Mouse (Mus musculus) kidney, postnatal 25 days (tissue): ENCODE measurements around the gene Mex3a.

ENCODE experiments used
- DNase-seq, 2 experiments: peaks; one replicate each; pipeline ENCODE4 v3.0.0; 2021; ENCODE audit warnings: mixed read lengths in 2 of 2

Mex3a gene

GRCm38 (mm10) chr3:88529204-88530000 is 2.8 kb upstream of the Mex3a start:
- peak in 1 of 2 experiments; percentile 51 for DNase-seq

GRCm38 (mm10) chr3:88530082-88530864 is 1.9 kb upstream of the Mex3a start:
- DNase-seq, result no peak

- DNase-seq, result peak; percentile 86 to 92
These were observed 572 bp upstream of the Mex3a start for GRCm38 (mm10) chr3:88531348-88532298.

GRCm38 (mm10) chr3:88532689-88533511 is 705 bp downstream of the Mex3a start:
- peak in 1 of 2 experiments; percentile 62 for DNase-seq

GRCm38 (mm10) chr3:88533706-88534105 is 1.5 kb downstream of the Mex3a start:
- DNase-seq, result no peak

GRCm38 (mm10) chr3:88535005-88535404 is 2.8 kb downstream of the Mex3a start:
- no peak for DNase-seq

- peak in 1 of 2 experiments; percentile 39 for DNase-seq
These were observed 3.3 kb downstream of the Mex3a start for GRCm38 (mm10) chr3:88535527-88535926.

- DNase-seq, result peak; percentile 84 to 91
These were observed 4.1 kb downstream of the Mex3a start for GRCm38 (mm10) chr3:88536103-88536930.

GRCm38 (mm10) chr3:88537146-88537545 is 5.0 kb downstream of the Mex3a start:
- peak in 1 of 2 experiments; percentile 56 for DNase-seq

- DNase-seq, result no peak
These were observed 6.3 kb downstream of the Mex3a start for GRCm38 (mm10) chr3:88538271-88539145.

GRCm38 (mm10) chr3:88539397-88539796 is 7.2 kb downstream of the Mex3a start:
- no peak for DNase-seq

GRCm38 (mm10) chr3:88540085-88540484 is 7.9 kb downstream of the Mex3a start:
- DNase-seq, result peak in 1 of 2 experiments; percentile 23

GRCm38 (mm10) chr3:88541622-88542401 is 9.6 kb downstream of the Mex3a start:
- DNase-seq, result peak in 1 of 2 experiments; percentile 37

- DNase-seq, result no peak
These were observed 10.3 kb downstream of the Mex3a start for GRCm38 (mm10) chr3:88542486-88542885.

GRCm38 (mm10) chr3:88543174-88543573 is 11.0 kb downstream of the Mex3a start:
- DNase-seq, result peak in 1 of 2 experiments; percentile 35

- DNase-seq, result peak in 1 of 2 experiments; percentile 41
These were observed 11.6 kb downstream of the Mex3a start for GRCm38 (mm10) chr3:88543651-88544410.

- peak; percentile 52 to 53 for DNase-seq
These were observed 12.3 kb downstream of the Mex3a start for GRCm38 (mm10) chr3:88544514-88544913.
